Mouse (Mus musculus) olfactory bulb, adult 2 months (tissue): ENCODE measurements around the gene Glrx.

ENCODE experiments used
- CTCF ChIP-seq: fragments of 200-500 bp; IDR thresholded peaks from 2 replicates; pipeline ENCODE4 v1.5.1; 2012; ENCODE audit warnings: low read depth, mild to moderate bottlenecking, low read length, moderate library complexity; ENCODE audit not compliant: insufficient read depth
- POLR2A ChIP-seq: fragments of 200-500 bp; IDR thresholded peaks from 2 replicates; pipeline ENCODE4 v1.6.1; 2012; ENCODE audit warnings: mild to moderate bottlenecking, low read depth, low read length, moderate library complexity; ENCODE audit not compliant: insufficient read depth

DNA sequence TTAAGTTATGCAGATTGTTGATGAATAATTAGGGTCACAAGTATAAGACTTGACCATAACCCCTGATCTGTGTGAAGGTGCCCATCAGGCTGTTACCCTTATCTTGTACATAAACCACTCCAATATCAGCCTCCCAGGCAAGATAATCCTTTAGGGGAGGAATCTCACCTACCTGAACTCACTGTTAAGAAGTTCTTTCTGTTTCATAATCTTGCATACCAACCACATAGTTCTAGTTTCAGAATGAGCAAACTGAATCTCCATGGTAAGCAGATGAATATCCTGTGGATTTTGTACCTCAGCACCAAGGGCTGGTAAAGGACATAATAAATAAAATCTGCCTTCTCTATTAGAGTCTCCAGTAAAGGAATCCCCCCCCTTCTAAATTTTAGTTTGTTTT, 7.0 kb upstream of the Glrx start:
- TF ChIP-seq CTCF (no peak), POLR2A (no peak)
